Mouse (Mus musculus): ENCODE data around the gene Igf2.

DNA sequence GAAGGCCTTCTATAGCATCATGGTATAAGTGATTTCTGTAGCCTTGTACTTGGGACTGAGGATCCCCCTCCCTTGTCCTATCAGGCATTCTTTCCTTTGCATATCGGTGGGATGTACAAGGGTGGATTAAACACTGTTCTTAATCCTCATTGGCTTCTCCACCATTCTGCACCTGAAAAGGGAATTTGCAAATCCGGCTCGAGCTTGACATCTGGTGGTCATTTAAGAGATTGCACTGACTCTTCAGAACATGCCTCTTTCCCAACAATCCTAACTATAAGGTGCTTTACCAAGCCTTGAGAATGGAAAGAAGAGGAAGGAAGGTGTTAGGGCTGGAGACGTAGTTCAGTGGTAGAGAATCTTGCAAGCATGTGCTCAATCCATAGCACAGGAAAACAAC lies 5.5 kb upstream of the Igf2 start:
- TF ChIP-seq CTCF (IDR thresholded peaks at IDR 0.05): peak; percentile 89
- TF ChIP-seq EP300 (IDR thresholded peaks at IDR 0.05; ENCODE audit: insufficient read depth, low read depth, low read length): no peak
- TF ChIP-seq POLR2A (IDR thresholded peaks at IDR 0.05; ENCODE audit: insufficient read depth, low read depth, low read length): no peak

Measured in heart, adult 2 months (tissue).